Mouse (Mus musculus) bone marrow macrophage, adult 2 months (primary cell): Measurements from ENCODE around the gene Dynll1.

Experiments
- CTCF ChIP-seq: IDR thresholded peaks from 2 replicates; pipeline ENCODE4 v1.5.1; 2012; ENCODE audit warnings: low read depth, mild to moderate bottlenecking, low read length, moderate library complexity
- POLR2A ChIP-seq: IDR thresholded peaks from 2 replicates; pipeline ENCODE4 v1.6.1; 2012; ENCODE audit warnings: mild to moderate bottlenecking, low read depth, low read length, borderline replicate concordance

DNA sequence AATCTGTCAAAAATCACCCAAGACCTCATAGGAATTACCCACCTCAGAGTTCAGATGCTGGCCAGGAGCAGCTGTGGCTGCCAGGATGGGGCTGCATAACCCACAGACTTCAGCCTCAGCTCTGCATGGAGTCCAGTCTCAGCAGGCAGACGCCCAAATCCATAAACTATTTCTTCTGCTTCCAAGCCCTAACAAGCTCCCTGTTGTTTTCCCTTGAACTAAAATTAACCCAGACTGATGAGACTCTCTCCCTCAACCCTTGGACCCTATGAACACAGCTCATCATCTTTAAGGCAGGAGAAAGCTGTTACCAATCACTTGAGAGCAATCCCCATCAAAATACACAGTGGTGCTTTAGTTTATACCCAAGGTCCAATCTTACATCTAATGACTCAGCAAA is 45.3 kb downstream of the Dynll1 start:
- TF ChIP-seq CTCF = no peak
- no peak for TF ChIP-seq POLR2A
